Mouse (Mus musculus) stomach, postnatal 0 days (tissue): Measurements from ENCODE around the gene Prnd.

ENCODE experiments used
- CTCF ChIP-seq: IDR thresholded peaks from 2 replicates; pipeline ENCODE4 v1.5.1; 2016; ENCODE audit warnings: antibody characterized with exemption, low read depth, mild to moderate bottlenecking, moderate library complexity
- EP300 ChIP-seq: optimal IDR thresholded peaks from 2 replicates; pipeline ENCODE3; 2016; ENCODE audit warnings: antibody characterized with exemption

- TF ChIP-seq EP300: no peak
- TF ChIP-seq CTCF: no peak
Measured at GRCm38 (mm10) chr2:131970597-131970996, 19.9 kb downstream of the Prnd start.
